Mouse (Mus musculus) neural tube, embryonic 15.5 days (tissue): ENCODE data around the gene Tmem174. TPM values are rescaled to one million over a fixed set of nuclear protein-coding genes. Genes with fewer than 3 reads are reported as not detected.

Source experiments
- ATAC-seq: fragments of 200-750 bp; cut with Nextera tagmentation; 2 replicates; pipeline ENCODE4 v1.8.0; 2017; ENCODE audit warnings: mild to moderate bottlenecking, moderate TSS enrichment, moderate library complexity; ENCODE audit not compliant: low FRiP score
- H3K27ac ChIP-seq: fragments of 300-500 bp; sonication (generic); replicated peaks from 2 replicates; pipeline ENCODE4 v1.5.1; 2015; ENCODE audit warnings: mild to moderate bottlenecking, inconsistent platforms
- H3K27me3 ChIP-seq: fragments of 300-500 bp; sonication (generic); replicated peaks from 2 replicates; pipeline ENCODE4 v1.6.1; 2015; ENCODE audit warnings: inconsistent platforms
- H3K36me3 ChIP-seq: fragments of 300-500 bp; sonication (generic); 2 replicates; pipeline ENCODE4 v1.6.1; 2015; ENCODE audit warnings: inconsistent platforms
- H3K4me1 ChIP-seq: fragments of 300-500 bp; sonication (generic); 2 replicates; pipeline ENCODE4 v1.6.1; 2015; ENCODE audit warnings: inconsistent platforms
- H3K4me2 ChIP-seq: fragments of 300-500 bp; sonication (generic); 2 replicates; pipeline ENCODE4 v1.6.1; 2015; ENCODE audit warnings: inconsistent platforms, mild to moderate bottlenecking, moderate library complexity
- H3K4me3 ChIP-seq: fragments of 300-500 bp; sonication (generic); replicated peaks from 2 replicates; pipeline ENCODE4 v1.5.1; 2015; ENCODE audit warnings: mild to moderate bottlenecking, inconsistent platforms
- H3K9ac ChIP-seq: fragments of 300-500 bp; sonication (generic); replicated peaks from 2 replicates; pipeline ENCODE4 v1.6.1; 2015; ENCODE audit warnings: mild to moderate bottlenecking, inconsistent platforms
- H3K9me3 ChIP-seq: fragments of 300-500 bp; sonication (generic); replicated peaks from 2 replicates; pipeline ENCODE4 v1.6.1; 2016; ENCODE audit warnings: inconsistent platforms
- WGBS: fragments of 180-500 bp; shearing (Covaris S2); methylation state at CpG from one replicate; pipeline ENCODE4 v1.1.7; 2015; ENCODE audit warnings: mixed read lengths; 5-methylcytosine and 5-hydroxymethylcytosine counted together
- polyA plus RNA-seq: library from polyadenylated mRNA; unstranded; fragments of >200 nt; fragmentation: Nextera tagmentation; extraction: Ambion mirVana; gene quantifications from 2 replicates; pipeline ENCODE4 v1.2.1, GENCODE M21; 2015

Gene Tmem174
- polyA plus RNA-seq = not detected in 2 replicates

DNA sequence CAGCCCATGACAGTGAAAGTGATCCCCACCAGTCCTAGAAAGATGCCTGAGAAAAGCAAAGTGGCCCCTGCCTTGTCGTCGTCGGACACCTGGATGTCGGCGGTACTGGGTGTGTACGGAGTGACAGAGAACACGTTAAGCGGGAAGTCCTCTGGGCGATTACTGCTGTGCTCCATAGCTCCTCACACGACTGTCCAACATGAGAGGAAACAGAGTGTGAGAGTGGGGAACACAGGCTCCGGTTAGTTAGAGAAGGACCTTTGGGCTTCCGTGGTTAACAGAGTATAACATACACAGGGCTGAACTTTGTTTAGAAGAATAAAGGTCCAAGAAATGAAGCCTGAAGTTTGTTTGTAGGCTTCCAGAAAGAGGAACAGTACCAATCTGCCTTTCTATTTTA, at the start of gene Tmem174:
Gene Tmem174, minus strand, starts transcription at position 266 of the 400 bp plus-strand sequence.
- Histone ChIP-seq H3K4me3 (no peak within 1 kb of the TSS), H3K36me3 (no peaks in the 10 kb centered on the region), H3K9me3 (no peaks in the 10 kb centered on the region), H3K27ac (no peak within 1 kb of the TSS), H3K4me1 (no peaks in the 10 kb centered on the region), H3K4me2 (no peak within 1 kb of the TSS), H3K27me3 (no peaks in the 10 kb centered on the region), H3K9ac (no peak within 1 kb of the TSS)
- no peak for ATAC-seq
- 86% methylated on average over 12 of the region's 12 CpGs for WGBS

DNA sequence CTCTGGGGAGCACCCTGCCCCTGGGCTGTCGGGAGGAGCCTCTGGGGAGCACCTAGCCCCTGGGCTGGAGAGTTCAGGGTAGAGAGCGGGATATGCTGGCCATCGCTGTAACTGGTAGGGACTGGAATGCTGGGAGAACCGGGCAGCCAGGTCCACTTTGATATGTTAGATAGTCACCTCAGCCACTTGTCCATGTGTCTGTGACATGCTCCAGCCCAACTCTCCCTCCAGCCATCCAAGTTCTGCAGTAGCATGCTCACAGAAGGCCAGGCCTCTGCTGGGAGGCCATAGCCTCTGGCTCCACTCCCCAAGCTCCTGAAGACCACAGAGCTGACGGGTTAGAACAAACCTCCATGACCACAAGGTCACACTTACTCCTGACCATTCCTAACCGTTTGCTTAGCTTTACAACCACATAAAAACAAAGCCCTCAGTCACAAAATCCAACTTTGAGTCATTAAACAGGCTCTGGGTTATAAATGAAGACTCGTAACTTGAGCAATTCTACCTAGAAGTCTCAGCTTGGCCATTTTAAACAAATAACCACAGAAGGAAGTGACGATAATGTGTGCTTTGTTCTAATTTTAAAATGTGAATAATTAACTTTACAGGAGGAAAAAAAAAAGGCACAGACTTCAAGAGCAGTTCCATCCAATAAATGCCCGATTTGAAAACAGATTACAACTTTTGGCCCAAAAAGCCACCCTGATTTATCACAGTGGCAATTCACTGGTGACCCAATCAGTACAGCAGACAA, 47.1 kb upstream of the Tmem174 start:
- ATAC-seq = no peak
- Histone ChIP-seq H3K4me3 (no peak overlapping the region), H3K4me2 (no peak overlapping the region), H3K9ac (no peak overlapping the region), H3K9me3 (no peaks in the 10 kb centered on the region), H3K27ac (no peak overlapping the region), H3K36me3 (no peaks in the 10 kb centered on the region), H3K27me3 (no peaks in the 10 kb centered on the region), H3K4me1 (peaks cover 5% of the 10 kb centered on the region)
- 57% methylated on average over 9 of the region's 9 CpGs for WGBS

DNA sequence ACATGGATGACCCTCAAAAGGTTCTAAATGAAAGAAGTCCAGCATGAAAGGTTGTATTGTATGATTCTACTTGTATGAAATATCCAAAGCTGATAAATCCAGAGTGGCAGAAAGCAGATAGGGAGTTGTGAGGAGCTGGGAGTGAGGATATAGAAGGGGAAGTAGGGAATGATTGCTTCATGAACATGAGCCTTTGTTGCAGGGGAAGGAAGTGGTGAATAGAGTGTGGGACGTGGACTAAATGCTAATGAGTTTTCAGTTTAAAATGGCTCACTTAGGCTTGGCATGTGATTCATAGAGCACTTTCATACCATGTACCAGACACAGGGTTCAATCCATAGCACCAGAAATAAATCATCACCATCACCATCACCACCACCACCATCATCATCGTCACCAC, 46.2 kb upstream of the Tmem174 start:
- H3K4me1 ChIP-seq = peaks cover 5% of the 10 kb centered on the region
- no peaks in the 10 kb centered on the region for H3K36me3 ChIP-seq
- 81% methylated on average over 2 of the region's 2 CpGs for WGBS
- no peak overlapping the region for H3K4me2 ChIP-seq
- H3K4me3 ChIP-seq = no peak overlapping the region
- no peak for ATAC-seq
- H3K27me3 ChIP-seq = no peaks in the 10 kb centered on the region
- H3K9me3 ChIP-seq = no peaks in the 10 kb centered on the region
- H3K9ac ChIP-seq = no peak overlapping the region
- no peak overlapping the region for H3K27ac ChIP-seq

DNA sequence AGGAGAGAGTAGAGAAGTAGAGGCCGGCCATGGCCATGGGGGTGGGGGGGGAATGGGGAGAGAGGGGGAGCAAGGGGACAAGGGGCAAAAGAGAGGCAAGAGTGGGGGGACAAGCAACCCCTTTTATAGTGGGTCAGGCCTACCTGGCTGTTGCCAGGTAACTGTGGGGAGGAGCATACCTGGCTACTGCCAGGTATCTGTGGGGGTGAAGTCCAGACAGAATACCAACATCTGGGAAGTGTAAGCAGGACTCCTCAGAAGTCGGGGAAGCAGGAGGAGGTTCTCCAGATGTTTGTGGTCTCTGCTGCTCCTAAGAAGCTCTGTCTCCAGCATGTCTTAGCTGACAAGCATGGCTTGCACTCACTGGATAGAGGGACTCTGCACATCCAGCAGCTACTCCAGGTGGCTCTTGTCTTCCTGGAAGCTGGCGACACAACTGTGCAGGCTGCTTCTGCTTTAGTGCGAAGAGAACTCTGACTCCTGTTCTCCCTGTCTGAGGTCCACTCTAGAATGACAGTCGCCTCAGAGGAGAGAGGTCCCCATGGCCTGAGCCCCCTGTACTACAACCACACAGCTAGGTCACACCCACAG, 43.4 kb upstream of the Tmem174 start:
- Histone ChIP-seq H3K36me3 (no peaks in the 10 kb centered on the region), H3K27ac (no peak overlapping the region), H3K4me2 (no peak overlapping the region), H3K4me3 (no peak overlapping the region), H3K9ac (no peak overlapping the region), H3K27me3 (no peaks in the 10 kb centered on the region), H3K9me3 (no peaks in the 10 kb centered on the region), H3K4me1 (no peaks in the 10 kb centered on the region)
- no peak for ATAC-seq
- WGBS = 91% methylated on average over 5 of the region's 5 CpGs

DNA sequence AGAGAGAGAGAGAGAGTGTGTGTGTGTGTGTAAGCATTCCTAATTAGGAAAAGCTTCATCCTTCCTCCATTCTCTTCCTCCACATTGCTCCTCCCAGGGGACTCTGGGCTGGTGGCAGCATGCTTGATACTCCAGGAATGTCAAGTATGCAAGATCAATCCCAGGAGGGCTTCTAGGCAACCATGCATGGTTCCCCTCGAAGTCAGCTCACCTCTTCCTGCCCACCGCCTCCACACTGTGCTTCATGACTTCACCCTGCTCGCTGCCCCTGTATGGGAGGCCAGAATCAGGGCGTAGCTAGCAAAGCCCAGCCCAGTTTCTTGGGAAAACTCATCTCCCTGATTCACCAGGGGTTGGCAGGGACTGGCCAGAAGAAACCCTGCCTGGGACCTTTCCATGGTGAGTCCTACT, 42.4 kb upstream of the Tmem174 start:
- H3K9ac ChIP-seq = no peak overlapping the region
- no peak for ATAC-seq
- H3K27me3 ChIP-seq = no peaks in the 10 kb centered on the region
- no peaks in the 10 kb centered on the region for H3K36me3 ChIP-seq
- no peak overlapping the region for H3K4me2 ChIP-seq
- H3K9me3 ChIP-seq = no peaks in the 10 kb centered on the region
- no peak overlapping the region for H3K27ac ChIP-seq
- no peaks in the 10 kb centered on the region for H3K4me1 ChIP-seq
- H3K4me3 ChIP-seq = no peak overlapping the region
- 73% methylated on average over 4 of the region's 4 CpGs for WGBS

DNA sequence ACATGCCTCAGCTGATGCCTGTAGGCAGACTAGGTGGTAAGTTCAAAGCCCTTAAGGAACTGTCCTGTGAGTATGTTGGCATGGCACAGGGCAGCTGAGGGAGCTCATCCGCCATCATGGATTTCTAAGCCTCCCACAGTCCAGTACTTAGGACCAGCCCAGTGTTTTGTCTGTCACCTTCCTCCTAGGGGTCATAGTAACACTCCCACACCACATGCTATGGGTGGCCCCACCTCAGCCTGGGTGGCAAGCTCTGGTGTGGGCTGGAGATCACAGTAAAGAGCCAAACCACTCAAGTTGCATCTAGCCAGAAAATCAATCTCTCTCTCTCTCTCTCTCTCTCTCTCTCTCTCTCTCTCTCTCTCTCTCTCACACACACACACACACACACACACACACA, 42.0 kb upstream of the Tmem174 start:
- Histone ChIP-seq H3K36me3 (no peaks in the 10 kb centered on the region), H3K9ac (no peak overlapping the region), H3K4me2 (no peak overlapping the region), H3K4me3 (no peak overlapping the region), H3K4me1 (no peaks in the 10 kb centered on the region), H3K27me3 (no peaks in the 10 kb centered on the region), H3K27ac (no peak overlapping the region), H3K9me3 (no peaks in the 10 kb centered on the region)
- 100% methylated on average over 1 of the region's 1 CpGs for WGBS
- no peak for ATAC-seq

DNA sequence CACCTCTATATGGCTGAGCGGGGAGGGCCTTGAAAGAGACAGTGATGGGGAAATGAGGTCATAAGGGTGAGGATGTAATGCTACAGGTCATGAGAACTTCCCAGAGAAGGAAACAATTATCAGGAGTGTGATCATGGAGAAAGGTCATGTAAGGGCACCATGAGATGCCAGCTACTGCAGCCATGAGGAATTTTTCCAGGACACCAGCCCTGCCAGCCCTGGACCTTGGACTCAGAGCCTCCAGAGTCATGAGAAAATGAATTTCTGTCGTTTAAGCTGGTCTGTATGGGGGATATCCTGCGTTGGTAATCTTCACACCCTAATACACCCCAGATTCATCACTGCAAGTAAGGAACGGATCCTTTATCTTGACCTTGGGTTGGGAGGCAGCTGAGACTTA, 36.7 kb upstream of the Tmem174 start:
- H3K27me3 ChIP-seq = no peaks in the 10 kb centered on the region
- H3K4me2 ChIP-seq = no peak overlapping the region
- WGBS = 78% methylated on average over 4 of the region's 4 CpGs
- H3K9me3 ChIP-seq = no peaks in the 10 kb centered on the region
- ATAC-seq = no peak
- H3K36me3 ChIP-seq = no peaks in the 10 kb centered on the region
- no peaks in the 10 kb centered on the region for H3K4me1 ChIP-seq
- H3K27ac ChIP-seq = no peak overlapping the region
- H3K9ac ChIP-seq = no peak overlapping the region
- H3K4me3 ChIP-seq = no peak overlapping the region

DNA sequence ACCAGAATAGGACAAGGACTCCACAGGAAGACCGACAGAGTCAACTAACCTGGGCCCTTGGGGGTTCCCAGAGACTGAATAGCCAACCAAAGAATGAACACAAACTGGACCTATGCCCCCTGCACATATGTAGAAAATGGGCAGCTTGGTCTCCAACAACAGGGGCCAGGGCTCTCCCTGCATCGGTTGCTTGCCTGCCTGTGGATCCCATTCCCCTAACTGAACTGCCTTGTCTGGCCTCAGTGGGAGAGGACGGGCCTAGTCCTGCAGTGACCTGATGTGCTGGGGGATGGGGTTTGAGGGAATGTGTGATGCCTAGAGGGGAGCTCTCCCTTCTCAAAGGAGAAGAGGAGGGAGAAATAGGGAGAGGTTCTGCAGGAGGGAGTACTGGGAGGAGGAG, 32.1 kb upstream of the Tmem174 start:
- no peak for ATAC-seq
- Histone ChIP-seq H3K9ac (no peak overlapping the region), H3K4me3 (no peak overlapping the region), H3K27ac (no peak overlapping the region), H3K36me3 (no peaks in the 10 kb centered on the region), H3K27me3 (no peaks in the 10 kb centered on the region), H3K9me3 (no peaks in the 10 kb centered on the region), H3K4me2 (no peak overlapping the region), H3K4me1 (no peaks in the 10 kb centered on the region)
- WGBS = 84% methylated on average over 3 of the region's 3 CpGs

DNA sequence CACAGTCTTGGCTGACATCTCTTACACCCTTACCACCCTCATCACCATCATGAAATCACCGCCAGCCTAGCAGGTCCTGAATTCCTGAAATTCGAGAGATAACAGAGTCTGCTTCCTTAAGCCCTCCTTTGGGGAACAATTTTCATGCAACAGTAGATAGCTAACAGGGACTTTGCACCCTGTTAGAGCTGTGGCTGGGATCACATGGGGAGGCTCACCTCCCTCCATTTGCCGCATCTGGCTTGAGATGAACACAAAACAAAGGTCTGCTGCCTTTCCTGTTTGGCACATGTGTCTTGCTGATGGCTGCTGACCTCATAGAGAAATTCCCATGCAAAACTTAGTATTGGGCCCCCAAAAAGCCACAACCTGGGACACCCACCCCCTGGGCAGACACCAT, 30.1 kb upstream of the Tmem174 start:
- Histone ChIP-seq H3K9ac (no peak overlapping the region), H3K4me2 (no peak overlapping the region), H3K27ac (no peak overlapping the region), H3K36me3 (no peaks in the 10 kb centered on the region), H3K4me1 (no peaks in the 10 kb centered on the region), H3K9me3 (no peaks in the 10 kb centered on the region), H3K4me3 (no peak overlapping the region), H3K27me3 (no peaks in the 10 kb centered on the region)
- 84% methylated on average over 3 of the region's 3 CpGs for WGBS
- ATAC-seq = no peak

DNA sequence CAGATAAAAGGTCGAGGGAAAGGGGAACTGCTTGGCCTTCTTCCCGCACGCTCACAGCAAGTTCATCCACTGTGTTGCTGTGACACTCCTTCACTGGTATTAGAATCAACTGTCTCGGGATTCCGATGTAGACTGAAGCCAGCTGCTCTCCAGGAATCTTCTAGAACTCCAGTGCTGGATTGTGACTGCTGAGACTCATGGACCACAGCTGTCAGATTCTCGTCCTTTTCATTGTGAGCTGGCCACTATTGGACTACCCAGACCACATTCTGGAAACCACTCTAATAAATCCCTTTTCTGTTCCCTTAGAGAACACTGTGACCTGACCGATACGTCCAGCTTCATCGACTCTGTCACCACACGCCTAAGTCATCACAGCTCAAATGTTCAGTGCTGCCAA, 28.0 kb upstream of the Tmem174 start:
- Histone ChIP-seq H3K27me3 (no peaks in the 10 kb centered on the region), H3K27ac (no peak overlapping the region), H3K36me3 (no peaks in the 10 kb centered on the region), H3K4me3 (no peak overlapping the region), H3K9ac (no peak overlapping the region), H3K4me2 (no peak overlapping the region), H3K4me1 (no peaks in the 10 kb centered on the region), H3K9me3 (no peaks in the 10 kb centered on the region)
- no peak for ATAC-seq
- 88% methylated on average over 10 of the region's 10 CpGs for WGBS

DNA sequence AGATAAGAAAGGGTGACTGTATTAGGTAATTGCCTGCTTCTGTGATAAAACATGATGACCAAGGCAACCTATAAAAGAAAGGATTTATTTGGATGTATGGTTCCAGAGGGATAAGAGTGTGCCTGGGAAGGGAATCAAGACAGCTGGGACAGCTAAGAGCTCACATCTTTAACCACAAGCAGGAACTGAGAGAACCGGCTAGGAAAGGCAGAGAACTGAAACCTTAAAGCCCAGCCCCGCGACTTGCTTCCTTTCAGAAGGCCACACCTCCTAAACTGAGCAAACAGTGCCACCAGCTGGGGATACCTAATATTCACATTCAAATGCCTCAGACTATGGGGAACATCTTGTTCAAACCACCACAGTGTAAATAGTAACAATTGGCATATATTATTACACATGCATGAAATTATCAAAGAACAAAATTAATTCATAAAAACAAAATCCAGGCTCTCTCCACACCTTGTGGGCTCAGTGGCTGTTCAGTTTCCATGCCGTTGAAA, 25.0 kb upstream of the Tmem174 start:
- Histone ChIP-seq H3K36me3 (no peaks in the 10 kb centered on the region), H3K27ac (no peak overlapping the region), H3K4me2 (no peak overlapping the region), H3K4me1 (no peaks in the 10 kb centered on the region), H3K4me3 (no peak overlapping the region), H3K27me3 (no peaks in the 10 kb centered on the region), H3K9me3 (no peaks in the 10 kb centered on the region), H3K9ac (no peak overlapping the region)
- no peak for ATAC-seq
- 87% methylated on average over 4 of the region's 4 CpGs for WGBS

DNA sequence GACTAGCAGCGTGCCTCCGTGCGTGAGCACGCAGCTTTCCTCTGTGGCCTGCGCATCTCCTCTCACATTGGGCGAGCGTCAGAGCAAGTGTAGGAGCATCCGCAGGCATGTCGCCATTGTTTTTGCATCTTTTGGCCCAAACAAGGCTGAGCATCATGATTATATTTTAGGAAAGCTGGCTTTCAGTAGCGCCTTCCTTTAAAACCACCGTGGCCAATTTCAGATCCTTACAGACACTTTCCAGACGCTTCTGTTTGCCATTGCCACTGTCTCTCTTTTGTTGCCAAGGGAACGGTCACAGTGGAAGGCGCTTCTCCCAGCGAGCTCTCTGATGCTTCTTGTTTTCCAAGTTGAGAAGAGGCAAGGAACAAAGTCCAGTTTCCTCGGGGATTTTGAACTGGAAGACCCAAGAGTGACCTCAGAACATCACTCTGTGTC, 18.8 kb upstream of the Tmem174 start:
- Histone ChIP-seq H3K4me3 (no peak overlapping the region), H3K27ac (no peak overlapping the region), H3K4me1 (no peaks in the 10 kb centered on the region), H3K36me3 (no peaks in the 10 kb centered on the region), H3K9ac (no peak overlapping the region), H3K9me3 (no peaks in the 10 kb centered on the region), H3K4me2 (no peak overlapping the region), H3K27me3 (no peaks in the 10 kb centered on the region)
- no peak for ATAC-seq
- 64% methylated on average over 16 of the region's 16 CpGs for WGBS
